Comparison of ENCODE assay signal across 26 mouse cellular contexts in genomic region chr13:97060331-97060730, GRCm38 (mm10). TPM values are rescaled to one million over a fixed set of nuclear protein-coding genes. Genes with fewer than 3 reads are reported as not detected.
DNase-seq lines count a peak whose midpoint lies in the region; ATAC-seq lines count a peak whose summit lies in the region.
"Had no signal": no experiment of that assay in that cellular context is flagged by ENCODE, and none has a peak within 500 bp of the region (broad histone marks: within the 10 kb centered on the region; RNA-seq: fewer than 3 reads in every experiment).

No protein-coding gene starts in this region.

- H3K4me2 ChIP-seq in liver, embryonic 12.5 days, result peak overlapping the region; percentile 18
- H3K4me2 ChIP-seq in liver, embryonic 11.5 days, result no peak overlapping the region
- H3K4me2 ChIP-seq in stomach, embryonic 14.5 days (replicated peaks; ENCODE audit: low read depth, low read length), result peak overlapping the region; percentile 7; the same call in 1 of the 2 replicates
- H3K4me2 ChIP-seq in kidney, embryonic 14.5 days (replicated peaks; ENCODE audit: low read depth, low read length), result no peak overlapping the region
- H3K4me2 ChIP-seq: embryonic facial prominence, embryonic 12.5 days; forebrain, embryonic 15.5 days; heart, embryonic 15.5 days; hindbrain, embryonic 15.5 days had no signal

- H3K4me1 ChIP-seq in liver, embryonic 12.5 days, result peaks cover 53% of the 10 kb centered on the region
- peaks cover 10% of the 10 kb centered on the region for H3K4me1 ChIP-seq in liver, embryonic 11.5 days (replicated peaks; ENCODE audit: control insufficient read depth, insufficient read depth, low read length)
- no peaks in the 10 kb centered on the region for H3K4me1 ChIP-seq in stomach, embryonic 14.5 days (ENCODE audit: control insufficient read depth, insufficient read depth, low read length)
- peaks cover 5% of the 10 kb centered on the region; the same call in 1 of the 2 replicates for H3K4me1 ChIP-seq in kidney, embryonic 14.5 days (ENCODE audit: control insufficient read depth, insufficient read depth, low read length)
- H3K4me1 ChIP-seq: heart, embryonic 15.5 days had no signal

- ATAC-seq in liver, embryonic 12.5 days, result no peak
- ATAC-seq in liver, embryonic 11.5 days (replicated peaks; ENCODE audit: low FRiP score), result no peak
- no peak for ATAC-seq in stomach, embryonic 14.5 days (ENCODE audit: insufficient number of reproducible peaks, insufficient read depth, low FRiP score, low read depth)
- ATAC-seq in kidney, embryonic 14.5 days (ENCODE audit: low FRiP score, low TSS enrichment), result no peak
- ATAC-seq: forebrain, embryonic 15.5 days; Patski had no signal

- no peaks in the 10 kb centered on the region for H3K27me3 ChIP-seq in liver, embryonic 12.5 days (replicated peaks)
- H3K27me3 ChIP-seq in liver, embryonic 11.5 days (replicated peaks; ENCODE audit: control insufficient read depth, insufficient read depth, low read length), result no peaks in the 10 kb centered on the region
- no peaks in the 10 kb centered on the region for H3K27me3 ChIP-seq in stomach, embryonic 14.5 days (ENCODE audit: control insufficient read depth, insufficient read depth, low read length)
- no peaks in the 10 kb centered on the region for H3K27me3 ChIP-seq in kidney, embryonic 14.5 days (ENCODE audit: control insufficient read depth, insufficient read depth, low read length)
- H3K27me3 ChIP-seq: forebrain, embryonic 15.5 days; heart, embryonic 15.5 days; hindbrain, embryonic 15.5 days; Patski had no signal

- H3K36me3 ChIP-seq in liver, embryonic 12.5 days, result no peaks in the 10 kb centered on the region
- H3K36me3 ChIP-seq in liver, embryonic 11.5 days (ENCODE audit: control insufficient read depth, insufficient read depth, low read length), result no peaks in the 10 kb centered on the region
- H3K36me3 ChIP-seq in stomach, embryonic 14.5 days (ENCODE audit: control insufficient read depth, insufficient read depth, low read length), result no peaks in the 10 kb centered on the region
- H3K36me3 ChIP-seq in kidney, embryonic 14.5 days (ENCODE audit: control insufficient read depth, insufficient read depth, low read length), result no peaks in the 10 kb centered on the region
- H3K36me3 ChIP-seq: embryonic facial prominence, embryonic 12.5 days; forebrain, embryonic 15.5 days; heart, embryonic 10.5 days; heart, embryonic 15.5 days; hindbrain, embryonic 15.5 days had no signal

- H3K27ac ChIP-seq in liver, embryonic 12.5 days, result no peak overlapping the region
- H3K27ac ChIP-seq in liver, embryonic 11.5 days (ENCODE audit: low read depth, low read length), result no peak overlapping the region
- no peak overlapping the region for H3K27ac ChIP-seq in stomach, embryonic 14.5 days (ENCODE audit: low read length)
- no peak overlapping the region for H3K27ac ChIP-seq in kidney, embryonic 14.5 days (ENCODE audit: low read depth, low read length)
- H3K27ac ChIP-seq: embryonic facial prominence, embryonic 12.5 days; forebrain, embryonic 15.5 days; heart, embryonic 10.5 days; heart, embryonic 15.5 days; hindbrain, embryonic 15.5 days had no signal

- 65% methylated on average over 3 of the region's 8 CpGs for WGBS in liver, embryonic 12.5 days (ENCODE audit: insufficient replicate concordance)
- 69% methylated on average over 5 of the region's 8 CpGs for WGBS in liver, embryonic 11.5 days
- WGBS in stomach, embryonic 14.5 days, result 60% methylated on average over 2 of the region's 8 CpGs
- 62% methylated on average over 3 of the region's 8 CpGs for WGBS in kidney, embryonic 14.5 days

- intact Hi-C loops in heart, postnatal 10 days (cut with DNase I), result no loop called here

- no peak overlapping the region for H3K9ac ChIP-seq in liver, embryonic 12.5 days
- no peak overlapping the region for H3K9ac ChIP-seq in liver, embryonic 11.5 days (ENCODE audit: low read depth, low read length)
- no peak overlapping the region for H3K9ac ChIP-seq in stomach, embryonic 14.5 days (replicated peaks; ENCODE audit: low read depth, low read length)
- H3K9ac ChIP-seq in kidney, embryonic 14.5 days (ENCODE audit: low read depth, low read length), result no peak overlapping the region
- H3K9ac ChIP-seq: embryonic facial prominence, embryonic 12.5 days; forebrain, embryonic 15.5 days; heart, embryonic 15.5 days; hindbrain, embryonic 15.5 days had no signal

- no peaks in the 10 kb centered on the region for H3K9me3 ChIP-seq in liver, embryonic 12.5 days (replicated peaks)
- H3K9me3 ChIP-seq in liver, embryonic 11.5 days (ENCODE audit: control insufficient read depth, low read length), result no peaks in the 10 kb centered on the region
- H3K9me3 ChIP-seq in stomach, embryonic 14.5 days (ENCODE audit: control insufficient read depth, low read depth, low read length), result no peaks in the 10 kb centered on the region
- no peaks in the 10 kb centered on the region for H3K9me3 ChIP-seq in kidney, embryonic 14.5 days (ENCODE audit: control insufficient read depth, low read length)
- H3K9me3 ChIP-seq: embryonic facial prominence, embryonic 12.5 days; forebrain, embryonic 15.5 days; heart, embryonic 10.5 days; heart, embryonic 15.5 days; hindbrain, embryonic 15.5 days had no signal

- DNase-seq in heart, adult 11 months, result peak; percentile 33
- no peak for DNase-seq in heart, postnatal 10 days
- no peak for DNase-seq in liver, embryonic 11.5 days (ENCODE audit: low spot score)
- no peak for DNase-seq in cerebellum, adult 9-11 months
- DNase-seq: cerebellum, adult 11 months; cerebellum, adult 8-10 months; cerebellum, postnatal 25 days; gastrocnemius, postnatal 36 days; heart, adult 18-20 months; heart, postnatal 36 days had no signal

- H3K4me3 ChIP-seq in liver, embryonic 12.5 days, result no peak overlapping the region
- no peak overlapping the region for H3K4me3 ChIP-seq in liver, embryonic 11.5 days (ENCODE audit: low read depth, low read length)
- no peak overlapping the region for H3K4me3 ChIP-seq in stomach, embryonic 14.5 days (ENCODE audit: low read depth, low read length)
- H3K4me3 ChIP-seq in kidney, embryonic 14.5 days (ENCODE audit: low read length), result no peak overlapping the region
- H3K4me3 ChIP-seq: embryonic facial prominence, embryonic 12.5 days; forebrain, embryonic 15.5 days; heart, embryonic 10.5 days; heart, embryonic 15.5 days; hindbrain, embryonic 15.5 days had no signal

RNA-seq across cellular contexts. Expression of gene Fam169a, which starts 6.8 kb away (rescaled TPM):
- under 1 TPM; 0.87 to 0.89 TPM for total RNA-seq in heart, postnatal 10 days (2021)
- polyA plus RNA-seq in liver, embryonic 12.5 days (2016; fragmentation: Nextera tagmentation; extraction: Ambion mirVana), result 3.8 and 4.3 TPM in 2 replicates
- 8.9 and 10.0 TPM in 2 replicates for polyA plus RNA-seq in liver, embryonic 11.5 days (2014; fragmentation: Nextera tagmentation; extraction: Ambion mirVana)
- polyA plus RNA-seq in stomach, embryonic 14.5 days (2014; fragmentation: Nextera tagmentation; extraction: Ambion mirVana), result 5.4 and 5.6 TPM in 2 replicates
- polyA plus RNA-seq in kidney, embryonic 14.5 days (2014; fragmentation: Nextera tagmentation; extraction: Ambion mirVana), result 2.7 and 4.7 TPM in 2 replicates
- total RNA-seq: gastrocnemius, postnatal 36 days had no signal

RNA-seq across cellular contexts. Expression of gene 1700029F12Rik, which starts 26.2 kb away (rescaled TPM):
- not detected for total RNA-seq in heart, postnatal 10 days (2021)
- polyA plus RNA-seq in liver, embryonic 12.5 days (2016; fragmentation: Nextera tagmentation; extraction: Ambion mirVana), result not detected in 2 replicates
- polyA plus RNA-seq in liver, embryonic 11.5 days (2014; fragmentation: Nextera tagmentation; extraction: Ambion mirVana), result not detected in 2 replicates
- not detected in 2 replicates for polyA plus RNA-seq in stomach, embryonic 14.5 days (2014; fragmentation: Nextera tagmentation; extraction: Ambion mirVana)
- polyA plus RNA-seq in kidney, embryonic 14.5 days (2014; fragmentation: Nextera tagmentation; extraction: Ambion mirVana), result not detected in 2 replicates
- total RNA-seq: adrenal gland, postnatal 10 days; gastrocnemius, adult 8-10 months; gastrocnemius, postnatal 36 days; heart, adult 18-20 months; heart, postnatal 36 days had no signal
- polyA plus RNA-seq: brain, embryonic 14.5 days; C2C12; cortical plate, adult 2 months; embryonic facial prominence, embryonic 12.5 days; forebrain, embryonic 11.5 days; forebrain, embryonic 15.5 days; heart, embryonic 10.5 days; heart, embryonic 15.5 days; hindbrain, embryonic 11.5 days; hindbrain, embryonic 15.5 days; Patski had no signal

RNA-seq across cellular contexts. Expression of gene Gm6169, which starts 38.7 kb away (rescaled TPM):
- 10 to 100 TPM in 1 of 2 experiments, under 1 TPM in 1; 0.48 to 14.0 TPM for total RNA-seq in heart, postnatal 10 days (2021)
- 0.75 and 1.5 TPM in 2 replicates for polyA plus RNA-seq in liver, embryonic 12.5 days (2016; fragmentation: Nextera tagmentation; extraction: Ambion mirVana)
- polyA plus RNA-seq in liver, embryonic 11.5 days (2014; fragmentation: Nextera tagmentation; extraction: Ambion mirVana), result 1.9 and 2.0 TPM in 2 replicates
- 6.1 and 7.4 TPM in 2 replicates for polyA plus RNA-seq in stomach, embryonic 14.5 days (2014; fragmentation: Nextera tagmentation; extraction: Ambion mirVana)
- 3.6 and 3.8 TPM in 2 replicates for polyA plus RNA-seq in kidney, embryonic 14.5 days (2014; fragmentation: Nextera tagmentation; extraction: Ambion mirVana)

Comparison
In these comparisons a context has a peak if more than half of its experiments do, and no peak if none do; other contexts are left out.
1. H3K4me2 ChIP-seq: peak in liver, embryonic 12.5 days (single experiment) and stomach, embryonic 14.5 days (single experiment); none in liver, embryonic 11.5 days (single experiment) and kidney, embryonic 14.5 days (single experiment).